Mouse (Mus musculus) forebrain, embryonic 10.5 days (tissue): Measurements from ENCODE around the gene Rag2. TPM values are rescaled to one million over a fixed set of nuclear protein-coding genes. Genes with fewer than 3 reads are reported as not detected.

Source experiments
- DNase-seq: peaks from one replicate; pipeline ENCODE4 v3.0.0-alpha.2; 2017; ENCODE audit warnings: low spot score; ENCODE audit errors: extremely low spot score
- H3K27ac ChIP-seq: fragments of 300-500 bp; sonication (generic); 2 replicates; pipeline ENCODE4 v1.5.1; 2016; ENCODE audit warnings: mild to moderate bottlenecking
- H3K27me3 ChIP-seq: fragments of 300-500 bp; sonication (generic); 2 replicates; pipeline ENCODE4 v1.6.1; 2016; ENCODE audit warnings: mild to moderate bottlenecking; ENCODE audit not compliant: poor library complexity, severe bottlenecking
- H3K36me3 ChIP-seq: fragments of 300-500 bp; sonication (generic); replicated peaks from 2 replicates; pipeline ENCODE4 v1.6.1; 2016; ENCODE audit warnings: mild to moderate bottlenecking, moderate library complexity
- H3K4me1 ChIP-seq: fragments of 300-500 bp; sonication (generic); 2 replicates; pipeline ENCODE4 v1.6.1; 2016
- H3K4me3 ChIP-seq: fragments of 300-500 bp; sonication (generic); 2 replicates; pipeline ENCODE4 v1.5.1; 2016; ENCODE audit warnings: mild to moderate bottlenecking, moderate library complexity
- H3K9me3 ChIP-seq: fragments of 300-500 bp; sonication (generic); 2 replicates; pipeline ENCODE4 v1.6.1; 2016; ENCODE audit warnings: mild to moderate bottlenecking, moderate library complexity
- WGBS: fragments of 180-500 bp; shearing (Covaris S2); methylation state at CpG from one replicate; pipeline ENCODE4 v1.1.7; 2016; 5-methylcytosine and 5-hydroxymethylcytosine counted together
- polyA plus RNA-seq: library from polyadenylated mRNA; unstranded; fragments of >200 nt; fragmentation: Nextera tagmentation; extraction: Ambion mirVana; gene quantifications from 2 replicates; pipeline ENCODE4 v1.2.1, GENCODE M21; 2016

Rag2 gene
- polyA plus RNA-seq, 1 experiment from 2014 or later = not detected

DNA sequence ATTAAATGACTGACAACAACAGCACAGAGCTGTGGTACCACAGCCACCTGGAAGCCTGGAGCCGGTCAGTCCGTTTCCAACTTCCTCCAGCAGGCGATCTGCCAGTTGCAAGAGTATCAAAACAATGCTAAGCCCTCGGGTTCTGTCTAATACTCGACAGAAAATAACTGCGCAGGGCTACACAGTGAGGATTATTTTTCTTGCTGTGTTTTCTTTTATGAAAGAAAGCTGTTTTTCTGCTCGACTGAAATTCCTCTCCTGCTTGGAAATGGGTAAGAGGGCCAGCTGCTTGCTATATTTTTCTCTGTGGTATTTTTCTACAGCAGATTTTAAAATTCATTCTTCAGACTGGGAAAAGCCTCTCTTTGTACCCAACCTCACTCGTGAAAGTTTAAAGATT, 23.8 kb upstream of the Rag2 start:
- no peaks in the 10 kb centered on the region for H3K9me3 ChIP-seq
- DNase-seq = no peak
- no peaks in the 10 kb centered on the region for H3K27me3 ChIP-seq
- no peak overlapping the region for H3K4me3 ChIP-seq
- H3K4me1 ChIP-seq = peaks cover 35% of the 10 kb centered on the region
- H3K27ac ChIP-seq = peak overlapping the region; percentile 74
- WGBS = 41% methylated on average over 8 of the region's 8 CpGs
- no peaks in the 10 kb centered on the region for H3K36me3 ChIP-seq

GRCm38 (mm10) chr2:101603099-101603498, 21.4 kb upstream of the Rag2 start:
- Histone ChIP-seq H3K36me3 (no peaks in the 10 kb centered on the region), H3K27me3 (no peaks in the 10 kb centered on the region), H3K27ac (no peak overlapping the region), H3K4me3 (no peak overlapping the region), H3K4me1 (peaks cover 31% of the 10 kb centered on the region), H3K9me3 (no peaks in the 10 kb centered on the region)
- DNase-seq = no peak
- WGBS = 89% methylated on average over 1 of the region's 1 CpGs

DNA sequence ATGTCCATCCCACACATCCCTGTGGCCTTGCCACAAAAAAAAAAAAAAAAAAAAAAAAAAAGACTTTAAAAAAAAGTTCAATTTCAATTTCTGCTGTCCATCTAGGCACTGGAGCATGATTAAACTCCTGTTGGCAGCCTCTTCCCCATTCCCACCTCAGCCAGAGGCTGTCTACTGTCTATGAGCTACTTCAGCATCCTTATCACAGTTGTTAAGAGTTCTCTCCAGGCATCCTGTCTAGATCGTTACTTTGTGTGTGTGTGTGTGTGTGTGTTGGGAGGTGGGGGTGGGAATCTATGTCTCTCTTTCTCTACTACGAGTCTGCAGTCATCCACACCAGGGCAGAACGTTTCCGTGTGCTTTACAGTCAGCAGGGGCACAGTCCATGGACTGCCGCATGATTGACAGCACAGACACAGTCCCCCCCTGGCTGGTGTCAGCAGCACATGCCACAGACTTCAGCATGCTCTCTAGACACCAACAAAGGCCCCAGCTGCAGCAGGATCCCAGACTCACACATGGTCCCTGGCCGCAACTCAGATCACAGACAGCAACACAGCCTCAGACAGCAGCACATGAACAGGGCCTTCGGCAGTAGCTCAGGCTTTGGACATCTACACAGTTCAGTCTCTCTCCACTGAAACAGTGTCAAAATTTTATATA, 16.2 kb upstream of the Rag2 start:
- Histone ChIP-seq H3K36me3 (no peaks in the 10 kb centered on the region), H3K4me1 (0 out of 2 replicates have a peak, but pooled peaks cover 3% of the 10 kb centered on the region), H3K27me3 (no peaks in the 10 kb centered on the region), H3K9me3 (no peaks in the 10 kb centered on the region), H3K27ac (peak overlapping the region; percentile 44; the same call in 1 of the 2 replicates), H3K4me3 (no peak overlapping the region)
- 81% methylated on average over 7 of the region's 7 CpGs for WGBS
- no peak for DNase-seq

DNA sequence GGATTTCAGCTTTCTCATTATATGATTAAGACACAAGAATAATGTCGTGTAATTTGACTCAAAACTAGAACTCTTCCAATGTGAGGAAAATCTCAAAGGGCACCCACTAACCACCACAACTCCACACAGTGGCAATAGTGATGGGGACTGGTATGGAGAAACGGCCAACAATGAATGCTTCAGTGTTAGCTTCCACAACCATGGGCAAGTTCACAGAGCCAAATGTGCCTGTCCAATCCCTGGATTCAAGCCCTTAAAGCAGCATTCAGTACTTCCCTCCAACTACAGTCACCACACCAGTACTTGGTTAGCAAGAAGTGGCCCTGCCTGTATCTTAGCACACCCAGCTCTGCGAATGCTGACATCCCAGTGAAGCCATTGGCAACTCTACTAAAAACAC, 13.7 kb upstream of the Rag2 start:
- peaks cover 8% of the 10 kb centered on the region for H3K4me1 ChIP-seq
- H3K36me3 ChIP-seq = no peaks in the 10 kb centered on the region
- DNase-seq = no peak
- H3K27ac ChIP-seq = no peak overlapping the region
- WGBS = 92% methylated on average over 3 of the region's 3 CpGs
- no peaks in the 10 kb centered on the region for H3K9me3 ChIP-seq
- no peak overlapping the region for H3K4me3 ChIP-seq
- no peaks in the 10 kb centered on the region for H3K27me3 ChIP-seq

DNA sequence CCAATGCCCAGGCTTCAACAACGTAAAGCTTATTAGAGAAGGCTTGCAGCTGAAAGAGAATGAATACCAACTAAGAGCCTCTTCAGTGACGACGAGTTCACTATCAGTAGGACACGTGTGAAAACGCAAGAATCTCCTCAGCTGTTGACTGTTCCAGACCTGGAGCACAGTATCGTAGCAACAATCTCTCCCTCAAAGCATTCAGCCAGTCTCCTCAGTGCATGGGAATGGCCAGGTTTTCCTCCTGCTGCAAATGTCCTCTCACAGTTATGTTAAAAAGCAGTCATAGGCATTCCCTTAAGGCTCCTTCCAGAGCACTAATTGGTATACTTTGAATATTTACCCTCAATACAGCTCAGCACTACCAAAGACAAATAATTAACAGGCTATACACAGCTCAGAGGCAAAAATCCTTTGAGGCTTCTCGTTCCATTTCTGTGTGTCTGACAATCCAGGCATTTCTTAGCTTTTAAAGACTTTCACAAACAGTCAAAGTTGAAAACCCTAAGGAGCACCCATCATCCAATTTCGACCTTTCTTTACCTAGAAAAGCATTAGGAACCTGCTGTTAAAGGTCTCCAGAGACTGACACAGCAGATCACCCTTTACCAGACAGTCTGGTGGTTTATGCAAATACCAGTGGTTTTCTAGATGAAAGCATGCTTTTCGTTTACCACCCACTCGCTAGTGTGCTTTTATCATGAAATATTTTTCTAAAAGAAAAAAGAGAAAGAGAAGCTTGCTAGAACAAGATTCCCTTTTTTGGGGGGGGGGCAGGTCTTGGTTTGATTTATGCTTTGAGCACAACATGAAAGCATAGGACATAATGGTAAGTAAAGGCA, 8.8 kb upstream of the Rag2 start:
- Histone ChIP-seq H3K9me3 (no peaks in the 10 kb centered on the region), H3K27me3 (no peaks in the 10 kb centered on the region), H3K36me3 (no peaks in the 10 kb centered on the region), H3K27ac (no peak overlapping the region), H3K4me1 (peaks cover 10% of the 10 kb centered on the region), H3K4me3 (no peak overlapping the region)
- 86% methylated on average over 10 of the region's 10 CpGs for WGBS
- DNase-seq = no peak

DNA sequence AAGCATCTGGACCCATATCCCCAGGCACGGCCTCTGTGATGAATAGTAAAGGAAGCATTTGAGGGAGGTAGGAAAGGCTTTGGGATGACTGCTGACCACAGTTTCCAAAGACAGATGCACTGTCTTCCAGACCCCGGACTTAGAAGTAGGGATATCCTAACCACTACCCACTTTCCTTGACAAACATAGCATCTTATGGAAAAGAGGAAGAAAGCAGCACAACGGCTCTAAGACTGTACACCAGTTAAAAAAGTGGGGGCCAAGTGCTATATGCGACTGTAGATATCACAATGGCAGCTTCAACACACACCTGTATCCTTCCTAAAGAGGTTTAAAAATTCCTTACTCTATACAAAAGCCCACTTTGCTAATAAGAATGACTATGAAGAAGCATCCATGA, 6.1 kb upstream of the Rag2 start:
- WGBS = 87% methylated on average over 4 of the region's 4 CpGs
- Histone ChIP-seq H3K4me3 (no peak overlapping the region), H3K27ac (no peak overlapping the region), H3K9me3 (no peaks in the 10 kb centered on the region), H3K36me3 (no peaks in the 10 kb centered on the region), H3K4me1 (peaks cover 30% of the 10 kb centered on the region), H3K27me3 (no peaks in the 10 kb centered on the region)
- DNase-seq = no peak

GRCm38 (mm10) chr2:101620899-101621298, 3.6 kb upstream of the Rag2 start:
- H3K27ac ChIP-seq = no peak overlapping the region
- no peaks in the 10 kb centered on the region for H3K9me3 ChIP-seq
- H3K27me3 ChIP-seq = no peaks in the 10 kb centered on the region
- no peaks in the 10 kb centered on the region for H3K36me3 ChIP-seq
- peaks cover 39% of the 10 kb centered on the region for H3K4me1 ChIP-seq
- DNase-seq = no peak
- 84% methylated on average over 3 of the region's 3 CpGs for WGBS
- H3K4me3 ChIP-seq = no peak overlapping the region

- Histone ChIP-seq H3K4me3 (no peak overlapping the region), H3K4me1 (peaks cover 34% of the 10 kb centered on the region), H3K27me3 (no peaks in the 10 kb centered on the region), H3K9me3 (no peaks in the 10 kb centered on the region), H3K27ac (no peak overlapping the region), H3K36me3 (no peaks in the 10 kb centered on the region)
- 71% methylated on average over 7 of the region's 7 CpGs for WGBS
- DNase-seq = no peak
Observed at GRCm38 (mm10) chr2:101621611-101622010, 2.9 kb upstream of the Rag2 start.

DNA sequence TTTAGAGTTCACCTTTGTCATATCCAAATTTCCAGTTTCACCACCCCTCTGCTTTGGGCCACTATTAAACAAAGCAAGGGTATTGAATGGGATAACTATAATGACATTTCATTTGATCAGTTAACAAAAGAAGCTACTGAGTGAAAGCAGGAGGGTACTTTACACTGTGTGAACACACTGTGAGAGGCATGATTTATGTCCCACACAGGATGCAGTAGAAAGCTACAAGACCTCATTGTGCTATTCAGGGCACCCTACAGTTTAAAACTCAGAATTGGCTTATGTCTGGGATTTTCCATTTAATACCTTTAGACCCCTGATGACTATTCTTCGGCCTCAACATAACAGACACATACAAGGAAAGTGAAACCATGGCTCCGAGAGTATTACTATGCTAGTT, 1.5 kb upstream of the Rag2 start:
- no peak overlapping the region for H3K4me3 ChIP-seq
- no peak for DNase-seq
- H3K9me3 ChIP-seq = no peaks in the 10 kb centered on the region
- WGBS = 54% methylated on average over 2 of the region's 2 CpGs
- peaks cover 46% of the 10 kb centered on the region for H3K4me1 ChIP-seq
- H3K27ac ChIP-seq = no peak overlapping the region
- H3K27me3 ChIP-seq = no peaks in the 10 kb centered on the region
- H3K36me3 ChIP-seq = no peaks in the 10 kb centered on the region

GRCm38 (mm10) chr2:101624011-101624410, 507 bp upstream of the Rag2 start:
- DNase-seq = no peak
- 65% methylated on average over 2 of the region's 2 CpGs for WGBS
- H3K4me3 ChIP-seq = no peak overlapping the region
- H3K27ac ChIP-seq = no peak overlapping the region
- H3K4me1 ChIP-seq = peaks cover 48% of the 10 kb centered on the region
- no peaks in the 10 kb centered on the region for H3K27me3 ChIP-seq
- no peaks in the 10 kb centered on the region for H3K36me3 ChIP-seq
- H3K9me3 ChIP-seq = no peaks in the 10 kb centered on the region

DNA sequence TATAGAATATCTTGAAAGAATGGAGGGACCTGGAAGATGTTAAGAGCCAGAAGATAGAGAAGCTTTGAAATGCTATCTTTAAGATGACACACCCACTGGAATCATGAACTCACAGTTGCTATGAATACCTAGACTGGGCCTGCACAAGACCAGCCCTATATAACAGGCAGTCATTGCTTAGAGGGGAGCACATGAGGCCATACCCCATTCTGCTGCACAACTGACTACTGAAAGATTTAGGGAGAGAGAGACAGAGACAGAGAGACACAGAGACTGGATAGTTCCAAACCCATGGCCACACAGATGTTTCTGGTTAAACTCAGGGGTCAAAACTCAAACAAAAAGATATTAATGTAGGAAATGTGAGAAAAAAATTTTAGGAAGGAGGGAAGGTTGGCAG, 2.7 kb downstream of the Rag2 start:
- H3K27ac ChIP-seq = no peak overlapping the region
- H3K36me3 ChIP-seq = no peaks in the 10 kb centered on the region
- no peak overlapping the region for H3K4me3 ChIP-seq
- DNase-seq = no peak
- H3K4me1 ChIP-seq = peaks cover 44% of the 10 kb centered on the region
- H3K27me3 ChIP-seq = no peaks in the 10 kb centered on the region
- no peaks in the 10 kb centered on the region for H3K9me3 ChIP-seq

DNA sequence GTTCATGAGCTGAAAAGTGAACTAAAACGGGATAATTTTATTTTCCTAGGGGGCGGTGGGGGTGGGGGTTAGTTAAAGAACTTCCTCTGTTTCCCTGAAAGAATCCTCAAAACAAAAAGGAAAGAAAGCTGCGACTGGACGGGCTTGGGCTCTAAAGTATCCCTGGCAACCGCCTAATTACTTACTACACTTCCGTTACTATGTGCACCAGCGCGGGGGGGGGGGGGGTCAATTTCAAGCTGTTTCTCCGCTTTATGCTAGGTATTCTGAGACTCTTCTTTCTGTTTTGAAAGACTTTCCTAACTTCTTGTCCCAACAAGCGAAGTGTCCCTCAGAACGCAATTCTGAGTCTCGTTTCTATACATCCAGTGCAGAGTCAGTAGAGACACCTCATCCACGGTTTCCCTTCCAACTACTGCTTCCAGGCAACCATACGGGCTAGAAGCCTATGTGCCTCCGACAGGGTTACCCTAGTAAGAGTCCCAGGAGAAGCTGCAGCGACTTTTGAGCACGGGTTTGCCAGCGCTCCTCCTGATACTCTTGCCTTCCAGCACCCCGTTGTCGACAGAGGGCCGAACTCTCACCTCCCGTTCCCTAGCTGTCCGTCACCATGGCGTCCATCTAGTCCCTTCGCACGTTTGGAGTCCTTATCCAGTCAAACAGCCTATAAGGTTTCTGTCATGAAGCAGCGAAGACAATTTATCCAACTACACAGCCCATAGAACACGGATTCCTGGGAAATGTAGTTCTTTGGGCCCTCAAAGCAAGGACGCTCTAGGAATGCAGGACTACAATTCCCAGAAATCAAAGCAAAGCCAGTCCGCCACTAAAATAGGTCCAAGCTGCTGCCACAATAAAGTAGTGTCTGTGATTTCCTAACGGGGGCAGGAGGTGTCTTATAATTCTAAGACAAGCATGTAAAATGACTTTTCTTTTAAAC, 4.0 kb downstream of the Rag2 start:
- peak; percentile 81 for DNase-seq
- Histone ChIP-seq H3K27me3 (no peaks in the 10 kb centered on the region), H3K4me3 (peak overlapping the region; percentile 69), H3K36me3 (no peaks in the 10 kb centered on the region), H3K27ac (peak overlapping the region; percentile 88), H3K4me1 (peaks cover 31% of the 10 kb centered on the region), H3K9me3 (no peaks in the 10 kb centered on the region)
- WGBS = 2% methylated on average over 31 of the region's 31 CpGs
